ENCODE assay signal across 15 mouse cellular contexts in genomic region chr13:34734686-34735085, GRCm38 (mm10). TPM values are rescaled to one million over a fixed set of nuclear protein-coding genes. Genes with fewer than 3 reads are reported as not detected.
DNase-seq lines count a peak whose midpoint lies in the region; ATAC-seq and TF ChIP-seq lines count a peak whose summit lies in the region.
"Had no signal": no experiment of that assay in that cellular context is flagged by ENCODE, and none has a peak within 500 bp of the region (broad histone marks: within the 10 kb centered on the region; RNA-seq: fewer than 3 reads in every experiment).

Fam50b (plus strand) TSS chr13:34734850.

- ATAC-seq in liver, embryonic 12.5 days = no peak
- ATAC-seq in forebrain, embryonic 16.5 days = peak; percentile 50; the same call in 1 of the 2 replicates

- WGBS in heart, adult 2 months = 30% methylated on average over 5 of the region's 5 CpGs
- 20% methylated on average over 5 of the region's 5 CpGs for WGBS in liver, adult 2 months
- 46% methylated on average over 5 of the region's 5 CpGs for WGBS in liver, embryonic 12.5 days (ENCODE audit: insufficient replicate concordance)
- WGBS in forebrain, embryonic 16.5 days = 16% methylated on average over 5 of the region's 5 CpGs

- no peaks in the 10 kb centered on the region for H3K27me3 ChIP-seq in heart, adult 2 months (ENCODE audit: control insufficient read depth, insufficient read depth, low read length)
- H3K27me3 ChIP-seq in liver, adult 2 months (ENCODE audit: control insufficient read depth, insufficient read depth, low read length) = no peaks in the 10 kb centered on the region
- no peaks in the 10 kb centered on the region for H3K27me3 ChIP-seq in liver, embryonic 12.5 days (replicated peaks)
- no peaks in the 10 kb centered on the region for H3K27me3 ChIP-seq in forebrain, embryonic 16.5 days (replicated peaks; ENCODE audit: control insufficient read depth, insufficient read depth, low read length)

- no peak for TF ChIP-seq CTCF in heart, adult 2 months (IDR thresholded peaks at IDR 0.05)
- TF ChIP-seq CTCF in liver, adult 2 months (IDR thresholded peaks at IDR 0.05; ENCODE audit: low read depth, low read length) = no peak
- no peak for TF ChIP-seq CTCF in brain, embryonic 14.5 days (IDR thresholded peaks at IDR 0.05; ENCODE audit: borderline replicate concordance, extremely low read depth, insufficient read depth, insufficient read length)

- no peak within 1 kb of the TSS for H3K4me2 ChIP-seq in liver, embryonic 12.5 days
- no peak within 1 kb of the TSS for H3K4me2 ChIP-seq in forebrain, embryonic 16.5 days (ENCODE audit: low read length)

- intact Hi-C loops in heart, adult 2 months (cut with DNase I) = no loop called here

- no peak for TF ChIP-seq POLR2A in heart, adult 2 months (IDR thresholded peaks at IDR 0.05; ENCODE audit: insufficient read depth, low read depth, low read length)
- no peak for TF ChIP-seq POLR2A in liver, adult 2 months (IDR thresholded peaks at IDR 0.05; ENCODE audit: extremely low read depth, insufficient read depth, low read length)
- TF ChIP-seq POLR2A in brain, embryonic 14.5 days (IDR thresholded peaks at IDR 0.05; ENCODE audit: borderline replicate concordance, extremely low read depth, insufficient read depth, insufficient read length, poor library complexity, severe bottlenecking) = no peak

- TF ChIP-seq EP300 in heart, adult 2 months (IDR thresholded peaks at IDR 0.05; ENCODE audit: insufficient read depth, low read depth, low read length) = no peak

- no peak within 1 kb of the TSS for H3K4me3 ChIP-seq in heart, adult 2 months
- no peak within 1 kb of the TSS for H3K4me3 ChIP-seq in liver, adult 2 months (ENCODE audit: insufficient read depth, low read depth, low read length)
- no peak within 1 kb of the TSS for H3K4me3 ChIP-seq in liver, embryonic 12.5 days
- no peak within 1 kb of the TSS for H3K4me3 ChIP-seq in forebrain, embryonic 16.5 days (replicated peaks; ENCODE audit: low read length)
- H3K4me3 ChIP-seq: myocyte had no signal

- no peak within 1 kb of the TSS for H3K9ac ChIP-seq in heart, adult 2 months (ENCODE audit: low read depth, low read length)
- peak within 1 kb of the TSS; percentile 40; the same call in 1 of the 2 replicates for H3K9ac ChIP-seq in liver, adult 2 months (ENCODE audit: low read depth, low read length)
- no peak within 1 kb of the TSS for H3K9ac ChIP-seq in liver, embryonic 12.5 days
- no peak within 1 kb of the TSS for H3K9ac ChIP-seq in forebrain, embryonic 16.5 days (replicated peaks; ENCODE audit: low read depth, low read length)

- H3K9me3 ChIP-seq in liver, embryonic 12.5 days (replicated peaks) = no peaks in the 10 kb centered on the region
- H3K9me3 ChIP-seq in forebrain, embryonic 16.5 days (ENCODE audit: control insufficient read depth, low read length) = no peaks in the 10 kb centered on the region

- no peak within 1 kb of the TSS for H3K27ac ChIP-seq in heart, adult 2 months
- H3K27ac ChIP-seq in liver, adult 2 months (replicated peaks; ENCODE audit: insufficient read depth, low read depth, low read length) = peak within 1 kb of the TSS; percentile 59
- no peak within 1 kb of the TSS for H3K27ac ChIP-seq in liver, embryonic 12.5 days
- H3K27ac ChIP-seq in forebrain, embryonic 16.5 days (ENCODE audit: low read length) = peak within 1 kb of the TSS; percentile 8; the same call in 1 of the 2 replicates

- no peaks in the 10 kb centered on the region for H3K79me2 ChIP-seq in heart, adult 2 months (replicated peaks; ENCODE audit: control insufficient read depth, insufficient read depth, low read length)
- H3K79me2 ChIP-seq in liver, adult 2 months (ENCODE audit: control insufficient read depth, insufficient read depth, low read length) = no peaks in the 10 kb centered on the region

- DNase-seq in heart, adult 11 months = peak; percentile 59
- no peak for DNase-seq in heart, adult 2 months
- peak; percentile 99 for DNase-seq in liver, adult 2 months (ENCODE audit: extremely low read depth, low read depth, low spot score)
- DNase-seq in brain, embryonic 14.5 days (ENCODE audit: low read depth) = peak; percentile 82
- DNase-seq in embryo, embryonic 10 days (ENCODE audit: low spot score) = no peak
- DNase-seq: lung, postnatal 36 days; thymus, postnatal 36 days had no signal

- H3K36me3 ChIP-seq in heart, adult 2 months (ENCODE audit: control insufficient read depth, insufficient read depth, low read length) = no peaks in the 10 kb centered on the region
- no peaks in the 10 kb centered on the region for H3K36me3 ChIP-seq in liver, adult 2 months (ENCODE audit: control insufficient read depth, insufficient read depth, low read length)
- H3K36me3 ChIP-seq in liver, embryonic 12.5 days = no peaks in the 10 kb centered on the region
- H3K36me3 ChIP-seq in forebrain, embryonic 16.5 days (ENCODE audit: control insufficient read depth, insufficient read depth) = no peaks in the 10 kb centered on the region

- no peaks in the 10 kb centered on the region for H3K4me1 ChIP-seq in heart, adult 2 months (ENCODE audit: control insufficient read depth, insufficient read depth, low read length)
- peaks cover 16% of the 10 kb centered on the region for H3K4me1 ChIP-seq in liver, adult 2 months (ENCODE audit: control insufficient read depth, insufficient read depth, low read length)
- H3K4me1 ChIP-seq in liver, embryonic 12.5 days = no peaks in the 10 kb centered on the region
- peaks cover 15% of the 10 kb centered on the region for H3K4me1 ChIP-seq in forebrain, embryonic 16.5 days (replicated peaks; ENCODE audit: control insufficient read depth, insufficient read depth, low read length)

RNA-seq across cellular contexts. Expression of gene Fam50b, which starts in this region (rescaled TPM):
- not detected for total RNA-seq in heart, adult 2 months (2021)
- 0.18 TPM in 1 of 2 replicates, not detected in the other for polyA plus RNA-seq in heart, adult 2 months (2012; rRNA removed)
- 0.47 TPM in 1 of 2 replicates, not detected in the other for total RNA-seq in liver, adult 2 months (2014; rRNA removed)
- polyA plus RNA-seq in liver, adult 2 months (2012; rRNA removed) = 0.45 and 0.59 TPM in 2 replicates
- polyA plus RNA-seq in liver, embryonic 12.5 days (2016; fragmentation: Nextera tagmentation; extraction: Ambion mirVana) = not detected in 2 replicates
- polyA plus RNA-seq in brain, embryonic 14.5 days (2012; rRNA removed) = 0.07 TPM in 1 of 2 replicates, not detected in the other
- not detected in 2 replicates for polyA plus RNA-seq in forebrain, embryonic 16.5 days (2015; fragmentation: Nextera tagmentation; extraction: Ambion mirVana)
- total RNA-seq: common myeloid progenitor, adult 5-6 weeks; granulocyte monocyte progenitor cell, adult 5-6 weeks; hematopoietic stem cell, adult 5-6 weeks; layer of hippocampus, adult 18-20 months; left cerebral cortex, postnatal 25 days had no signal
- polyA plus RNA-seq: myocyte had no signal

Comparison
In these comparisons a context has a peak if more than half of its experiments do, and no peak if none do; other contexts are left out.
1. Peak in DNase-seq, H3K27ac ChIP-seq and H3K9ac ChIP-seq in liver, adult 2 months; RNA of the gene not detected or under 1 TPM.
2. Peak in DNase-seq in brain, embryonic 14.5 days; RNA of the gene not detected or under 1 TPM.
3. Peak in ATAC-seq and H3K27ac ChIP-seq in forebrain, embryonic 16.5 days; RNA of the gene not detected or under 1 TPM.